Mouse (Mus musculus) neutrophil, adult 5-6 weeks (primary cell): ENCODE results near the gene Rhobtb3. TPM values are rescaled to one million over a fixed set of nuclear protein-coding genes. Genes with fewer than 3 reads are reported as not detected.
"Not testable (repeated sequence)": the region's sequence is repeated elsewhere in the genome, so short reads cannot be mapped to it uniquely, and the experiment has no call there.

Experiments
- ATAC-seq: fragments of 151-379, 151-347 bp; 2 replicates; pipeline ENCODE4 v1.8.0; 2017; ENCODE audit warnings: mild to moderate bottlenecking, moderate TSS enrichment; ENCODE audit not compliant: insufficient number of reproducible peaks, poor library complexity, low FRiP score, severe bottlenecking; ENCODE audit errors: extremely low read depth
- total RNA-seq: library from RNA; stranded (forward); fragments of 200-1000 nt; gene quantifications from 2 replicates; pipeline ENCODE4 v1.2.3, GENCODE M21; 2017

Gene Rhobtb3
- total RNA-seq, 1 experiment from 2014 or later, result 0.23 TPM

- ATAC-seq, result no peak
Observed at GRCm38 (mm10) chr13:75931073-75931472, 12.7 kb downstream of the Rhobtb3 start.

GRCm38 (mm10) chr13:75930660-75931059 lies 13.1 kb downstream of the Rhobtb3 start:
- no peak for ATAC-seq

GRCm38 (mm10) chr13:75930023-75930422 lies 13.7 kb downstream of the Rhobtb3 start:
- no peak for ATAC-seq

GRCm38 (mm10) chr13:75929071-75929470 lies 14.7 kb downstream of the Rhobtb3 start:
- ATAC-seq, result not testable (repeated sequence)

GRCm38 (mm10) chr13:75927951-75928350 lies 15.8 kb downstream of the Rhobtb3 start:
- ATAC-seq, result no peak

- ATAC-seq, result no peak
Observed at GRCm38 (mm10) chr13:75914151-75914550, 29.6 kb downstream of the Rhobtb3 start.

- no peak for ATAC-seq
Observed at GRCm38 (mm10) chr13:75908187-75908586, 35.5 kb downstream of the Rhobtb3 start.

GRCm38 (mm10) chr13:75907133-75907532 lies 36.6 kb downstream of the Rhobtb3 start:
- ATAC-seq, result no peak

GRCm38 (mm10) chr13:75904660-75905059 lies 39.1 kb downstream of the Rhobtb3 start:
- no peak for ATAC-seq

- not testable (repeated sequence) for ATAC-seq
Observed at GRCm38 (mm10) chr13:75900928-75901327, 42.8 kb downstream of the Rhobtb3 start.

GRCm38 (mm10) chr13:75892876-75893275 lies 50.8 kb downstream of the Rhobtb3 start:
- peak; percentile 51 for ATAC-seq

- no peak for ATAC-seq
Observed at GRCm38 (mm10) chr13:75892291-75892690, 51.4 kb downstream of the Rhobtb3 start.

- ATAC-seq, result no peak
Observed at GRCm38 (mm10) chr13:75891868-75892267, 51.9 kb downstream of the Rhobtb3 start.

GRCm38 (mm10) chr13:75883792-75884191 lies 59.9 kb downstream of the Rhobtb3 start:
- no peak for ATAC-seq

- ATAC-seq, result no peak
Observed at GRCm38 (mm10) chr13:75880501-75880900, 63.2 kb downstream of the Rhobtb3 start.

- ATAC-seq, result no peak
Observed at GRCm38 (mm10) chr13:75879756-75880155, 64.0 kb downstream of the Rhobtb3 start.

GRCm38 (mm10) chr13:75877907-75878306 lies 65.8 kb downstream of the Rhobtb3 start:
- ATAC-seq, result peak; percentile 82

GRCm38 (mm10) chr13:75876592-75876991 lies 67.1 kb downstream of the Rhobtb3 start:
- no peak for ATAC-seq

GRCm38 (mm10) chr13:75876188-75876587 lies 67.5 kb downstream of the Rhobtb3 start:
- ATAC-seq, result not testable (repeated sequence)

GRCm38 (mm10) chr13:75874608-75875376 lies 68.9 kb downstream of the Rhobtb3 start:
- ATAC-seq, result no peak

- ATAC-seq, result no peak
Observed at GRCm38 (mm10) chr13:75867876-75868275, 75.8 kb downstream of the Rhobtb3 start.
